Mouse (Mus musculus) retina, embryonic 14.5 days (tissue): ENCODE data around the gene Dnaja2.
A peak's percentile ranks its signal among the peaks of the same experiment; 100 is the strongest.

ENCODE experiments used
- DNase-seq: peaks from one replicate; pipeline ENCODE4 v3.0.0-alpha.2; 2015; ENCODE audit warnings: low spot score

Gene Dnaja2

GRCm38 (mm10) chr8:85555181-85556145 is at the start of gene Dnaja2:
TSS of gene Dnaja2 (minus strand) at chr8:85555344.
- DNase-seq = peak; percentile 94

- DNase-seq = no peak
Measured at GRCm38 (mm10) chr8:85604201-85604600, 49.1 kb upstream of the Dnaja2 start.

DNA sequence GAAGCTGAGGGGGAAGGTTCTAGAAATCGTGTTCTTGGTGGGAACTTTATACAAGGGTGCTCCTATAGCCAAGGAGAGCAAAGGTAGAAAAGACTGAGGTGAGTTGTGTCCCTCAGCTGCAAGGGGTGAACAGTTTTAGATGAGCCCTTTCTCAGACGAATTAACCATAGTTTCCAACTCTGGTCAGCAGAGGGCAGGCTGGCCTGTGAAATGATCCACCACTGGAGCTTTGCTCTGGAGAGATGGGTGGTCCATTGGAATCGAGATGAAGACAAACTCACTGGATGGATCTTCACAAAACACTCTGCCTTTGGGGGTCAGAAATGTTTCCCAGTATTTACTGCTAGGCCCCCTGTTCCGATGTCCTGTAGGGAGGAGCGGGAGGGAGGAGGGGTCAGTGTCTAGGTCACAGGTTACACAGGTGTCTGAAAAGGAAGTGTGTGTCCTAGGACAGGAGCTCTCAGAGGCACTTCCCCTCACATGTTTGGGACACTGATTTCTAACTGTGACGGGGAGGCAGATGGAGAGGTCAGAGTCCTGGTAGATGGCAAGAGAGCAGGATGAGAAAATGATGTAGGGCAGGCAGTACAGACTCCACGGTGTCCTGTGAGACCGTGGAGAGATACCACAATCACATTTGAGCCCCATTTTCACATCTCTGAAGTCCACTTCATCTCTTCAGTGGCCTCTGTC is 48.2 kb upstream of the Dnaja2 start:
- DNase-seq = peak; percentile 76

- no peak for DNase-seq
Measured at GRCm38 (mm10) chr8:85602737-85603136, 47.6 kb upstream of the Dnaja2 start.

GRCm38 (mm10) chr8:85601741-85602140 is 46.6 kb upstream of the Dnaja2 start:
- peak; percentile 11 for DNase-seq

- DNase-seq = no peak
Measured at GRCm38 (mm10) chr8:85597413-85598191, 42.5 kb upstream of the Dnaja2 start.

DNA sequence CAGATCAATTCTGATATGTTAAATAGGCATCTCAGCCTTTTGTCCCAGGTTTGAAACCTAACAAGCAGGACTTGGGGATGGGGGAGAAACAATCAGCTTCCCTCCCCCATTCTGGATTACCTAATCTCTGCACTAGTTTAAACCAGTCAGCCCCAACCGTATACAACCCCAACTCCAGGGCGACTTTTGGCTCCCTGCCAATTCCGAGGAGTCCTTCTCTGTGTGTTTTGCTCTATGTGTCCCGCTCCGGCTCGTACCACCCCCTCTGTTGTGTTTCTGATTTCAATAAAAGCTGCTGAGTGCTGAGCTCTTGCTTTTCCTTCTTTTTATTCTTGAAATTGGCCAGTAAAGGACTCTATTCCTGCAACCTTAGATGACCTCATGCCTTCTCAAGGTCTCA is 40.2 kb upstream of the Dnaja2 start:
- DNase-seq = no peak

DNA sequence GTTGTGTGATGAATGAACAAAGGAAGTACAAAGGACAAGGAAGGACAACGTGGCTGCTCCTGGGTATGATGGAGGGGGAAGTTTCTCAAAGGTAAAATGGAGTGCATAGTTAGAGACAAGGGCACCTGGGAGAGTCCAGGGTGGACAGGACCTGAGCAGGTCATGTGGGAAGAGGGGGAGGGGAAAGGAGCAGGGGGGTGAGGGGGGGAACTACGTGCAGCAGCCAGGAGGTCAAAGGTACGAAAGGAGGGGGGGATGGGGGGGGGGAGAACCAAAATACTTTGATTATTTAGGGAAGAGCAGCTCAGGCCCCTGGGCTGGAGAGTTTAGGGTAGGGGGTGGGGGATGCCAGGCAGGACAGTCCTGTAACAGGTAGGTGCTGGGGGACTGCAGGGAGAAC is 39.8 kb upstream of the Dnaja2 start:
- no peak for DNase-seq

DNA sequence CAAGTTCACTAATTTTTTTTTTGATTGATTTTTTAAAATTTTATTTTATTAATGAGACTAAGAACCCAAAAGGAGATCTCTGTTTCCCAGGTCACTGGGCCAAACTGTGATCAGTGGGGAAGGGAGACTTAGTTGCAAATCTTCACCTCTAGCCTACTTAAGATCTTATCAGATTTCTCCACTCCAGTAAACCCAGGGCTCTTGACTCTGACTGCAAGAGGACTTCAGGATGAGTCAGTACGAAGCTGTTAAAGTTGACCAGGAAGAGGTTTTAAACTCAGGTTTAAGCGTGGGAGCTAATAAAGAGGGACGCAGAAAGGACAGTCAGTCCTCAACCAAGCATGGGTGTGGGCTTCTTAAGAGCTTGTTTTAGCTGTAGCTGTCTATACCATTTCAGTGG is 38.2 kb upstream of the Dnaja2 start:
- DNase-seq = no peak

DNA sequence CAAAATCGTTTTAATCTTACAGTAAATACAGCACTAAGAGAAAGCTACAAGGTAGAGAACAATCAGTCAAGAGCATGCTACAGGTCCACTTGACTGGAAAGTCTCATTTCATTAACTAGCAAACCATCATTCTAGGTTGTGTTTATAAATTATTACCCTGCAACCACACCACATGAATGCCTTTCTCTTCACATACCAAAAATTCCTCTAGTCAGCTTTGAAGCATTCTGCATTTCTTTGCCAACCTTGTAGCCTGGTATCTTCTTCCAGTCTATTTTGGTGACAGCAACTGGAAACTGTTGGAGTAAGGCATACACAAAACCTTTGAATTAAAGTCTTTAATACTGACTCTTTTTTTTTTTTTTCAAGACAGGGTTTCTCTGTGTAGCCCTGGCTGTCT is 36.4 kb upstream of the Dnaja2 start:
- DNase-seq = no peak

DNA sequence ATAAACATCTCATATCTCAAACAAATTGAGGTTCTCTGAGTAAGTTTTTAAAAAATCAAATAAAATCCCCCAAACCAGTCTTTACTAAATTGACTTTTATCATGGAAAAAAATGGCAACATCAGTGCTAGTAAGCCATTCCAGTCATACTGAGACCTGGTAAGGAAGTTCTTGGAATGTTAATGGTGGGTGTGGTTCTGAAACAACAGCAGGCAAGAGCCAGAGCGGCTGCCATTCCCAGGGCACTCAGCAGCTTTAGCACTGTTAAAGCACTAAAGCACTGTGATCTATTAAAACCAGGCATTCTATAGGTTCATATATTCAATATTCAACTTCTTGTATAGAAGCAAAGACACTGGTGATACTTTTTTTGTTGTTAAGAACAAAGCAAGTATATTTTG is 35.1 kb upstream of the Dnaja2 start:
- DNase-seq = no peak

GRCm38 (mm10) chr8:85588596-85588995 is 33.5 kb upstream of the Dnaja2 start:
- DNase-seq = no peak

GRCm38 (mm10) chr8:85577666-85578065 is 22.5 kb upstream of the Dnaja2 start:
- DNase-seq = no peak

- no peak for DNase-seq
Measured at GRCm38 (mm10) chr8:85573972-85574496, 18.9 kb upstream of the Dnaja2 start.

- no peak for DNase-seq
Measured at GRCm38 (mm10) chr8:85570466-85570865, 15.3 kb upstream of the Dnaja2 start.

- no peak for DNase-seq
Measured at GRCm38 (mm10) chr8:85567801-85568200, 12.7 kb upstream of the Dnaja2 start.

DNA sequence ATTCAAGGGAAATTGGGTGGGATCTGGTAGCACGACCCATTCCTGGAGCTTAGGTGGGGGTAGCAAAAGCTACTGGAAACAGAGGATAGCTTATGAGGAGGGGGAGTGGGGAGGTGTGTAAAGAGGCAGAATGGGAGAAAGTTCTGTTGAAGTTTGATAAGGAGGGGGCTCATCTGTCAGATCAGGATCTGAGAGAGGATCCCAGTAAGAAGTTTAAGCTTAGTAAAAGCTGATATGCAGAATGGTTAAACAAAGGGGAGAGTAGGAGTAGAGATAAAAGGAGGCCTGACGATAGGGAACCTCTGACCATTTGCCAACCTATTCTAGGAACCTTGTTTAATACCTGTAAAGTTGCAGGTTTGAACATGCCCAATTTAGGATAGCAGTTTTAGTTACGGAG is 10.0 kb upstream of the Dnaja2 start:
- no peak for DNase-seq

DNA sequence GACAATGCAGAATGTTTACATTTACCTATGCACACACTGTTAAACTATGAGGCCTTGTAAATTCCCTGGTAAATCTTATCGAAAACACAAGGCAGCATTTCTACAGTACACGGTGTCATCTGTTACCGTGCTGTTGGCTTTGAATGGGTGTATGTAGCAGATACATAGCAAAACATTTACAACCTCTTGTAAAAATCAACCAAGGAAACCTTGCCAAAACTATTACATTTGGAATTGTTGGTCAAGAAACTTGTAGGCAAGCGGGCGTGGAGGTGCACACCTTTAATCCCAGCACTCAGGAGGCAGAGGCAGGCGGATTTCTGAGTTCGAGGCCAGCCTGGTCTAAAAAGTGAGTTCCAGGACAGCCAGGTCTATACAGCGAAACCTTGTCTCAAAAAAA is 8.2 kb upstream of the Dnaja2 start:
- DNase-seq = no peak

DNA sequence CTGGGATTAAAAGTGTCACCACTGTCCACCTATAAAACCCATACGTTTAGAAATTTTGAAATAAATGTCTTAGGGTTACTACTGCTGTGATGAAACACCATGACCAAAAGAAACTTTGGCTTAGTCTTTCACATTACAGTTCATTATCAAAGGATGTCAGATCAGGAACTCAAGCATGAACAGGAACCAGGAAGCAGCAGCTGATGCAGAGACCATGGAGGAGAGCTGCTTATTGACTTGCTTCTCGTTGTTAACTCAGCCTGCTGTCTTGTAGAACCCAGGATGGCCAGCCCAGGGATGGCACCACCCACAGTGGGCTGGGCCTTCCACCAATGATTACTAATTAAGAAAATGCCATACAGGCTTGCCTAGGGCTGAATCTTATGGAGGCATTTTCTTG is 4.8 kb upstream of the Dnaja2 start:
- no peak for DNase-seq

- DNase-seq = no peak
Measured at GRCm38 (mm10) chr8:85559201-85559600, 4.1 kb upstream of the Dnaja2 start.

GRCm38 (mm10) chr8:85557601-85557986 is 2.5 kb upstream of the Dnaja2 start:
- DNase-seq = no peak

DNA sequence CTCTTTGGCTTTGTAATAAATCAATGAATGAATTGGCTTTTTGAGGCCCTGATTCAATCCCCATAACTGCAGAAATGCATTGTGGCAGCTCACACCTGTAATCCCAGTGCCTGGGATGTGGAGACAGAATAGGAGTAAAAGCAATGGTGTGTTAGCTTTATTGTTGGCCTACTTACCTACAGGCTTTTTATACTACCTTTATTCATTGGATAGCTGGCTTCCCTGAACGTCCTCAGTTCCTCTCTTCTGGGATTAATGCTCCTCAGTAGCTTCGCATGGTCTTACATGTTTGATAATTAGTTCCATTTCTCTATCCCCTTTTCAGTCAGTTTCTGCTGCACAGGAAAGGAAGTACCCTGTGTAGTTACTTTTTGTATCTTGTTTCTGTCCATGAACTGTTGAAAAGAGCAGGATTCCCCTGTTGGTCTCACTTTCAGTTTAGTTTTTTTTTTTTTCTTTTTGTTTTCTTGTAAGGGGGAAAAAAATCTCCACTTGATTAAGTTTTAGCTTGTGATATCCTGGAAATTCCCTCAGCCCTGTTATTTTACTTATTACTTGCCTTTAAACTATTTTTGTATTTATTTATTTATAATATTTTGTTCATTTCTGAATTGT is 1.9 kb upstream of the Dnaja2 start:
- no peak for DNase-seq
